Mouse (Mus musculus) ovary, postnatal 10 days (tissue): ENCODE data around the gene Hoga1.

ENCODE experiments used
- DNase-seq: peaks from one replicate; pipeline ENCODE4 v3.0.0; 2022; ENCODE audit warnings: low spot score

The Hoga1 gene

DNA sequence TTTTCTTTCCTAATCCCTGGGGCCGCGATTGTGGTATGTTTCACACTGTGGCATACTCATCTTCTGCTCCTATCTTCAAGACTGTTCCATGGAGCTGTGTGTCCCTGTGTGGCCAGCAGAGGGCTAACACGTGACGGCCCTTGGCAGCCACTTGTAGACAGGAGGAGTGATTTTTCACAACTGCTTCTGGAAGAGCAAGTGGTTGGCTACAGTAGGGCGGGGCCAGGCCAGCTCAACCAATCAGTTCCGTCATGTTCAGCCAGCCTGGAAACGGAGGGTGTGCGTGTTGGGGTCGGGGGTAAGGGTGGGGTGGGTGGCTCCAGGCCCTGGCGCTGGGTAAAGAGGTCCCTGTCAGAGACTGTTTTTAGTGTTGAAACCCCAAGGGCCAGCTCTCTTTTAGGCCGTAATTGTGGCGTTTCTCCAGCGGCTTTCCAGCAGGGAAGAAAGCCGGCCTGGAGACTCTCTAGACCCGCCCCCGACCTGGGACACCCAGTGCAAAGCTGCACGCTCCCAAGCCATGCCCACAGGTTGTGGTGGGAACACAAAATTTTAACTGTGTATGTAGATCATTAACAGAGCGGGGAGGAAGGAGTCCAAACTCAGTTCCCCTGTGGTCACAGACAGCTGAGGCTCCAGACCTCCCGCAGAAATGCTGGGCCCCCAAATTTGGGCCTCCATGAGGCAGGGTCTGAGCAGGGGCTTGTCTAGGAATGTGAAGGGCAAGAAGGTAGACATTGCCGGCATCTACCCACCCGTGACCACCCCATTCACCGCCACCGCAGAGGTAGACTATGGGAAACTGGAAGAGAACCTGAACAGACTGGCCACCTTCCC is at the start of gene Hoga1:
Gene Hoga1 (plus strand): TSS at position 342 of the 834 bp plus-strand sequence.
- DNase-seq = no peak

DNA sequence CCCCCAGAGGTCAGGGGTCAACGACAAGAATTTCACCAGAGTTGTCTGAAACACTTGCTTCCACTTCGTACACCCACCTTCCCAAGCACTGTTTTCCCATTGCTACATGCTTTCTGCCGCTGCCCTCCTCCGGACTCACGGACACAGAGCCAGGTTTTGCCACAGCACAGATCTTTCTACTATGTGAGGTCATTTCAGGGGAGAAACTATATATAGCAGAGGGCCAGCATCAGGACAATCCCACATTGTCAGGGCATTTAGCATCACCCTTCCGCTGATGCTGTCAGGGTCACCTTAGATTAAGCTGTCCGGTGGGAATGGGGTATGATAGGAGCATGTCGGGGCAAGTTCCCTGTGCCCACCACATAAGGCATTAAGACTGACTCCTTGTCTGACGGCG is 48.3 kb upstream of the Hoga1 start:
- no peak for DNase-seq

DNA sequence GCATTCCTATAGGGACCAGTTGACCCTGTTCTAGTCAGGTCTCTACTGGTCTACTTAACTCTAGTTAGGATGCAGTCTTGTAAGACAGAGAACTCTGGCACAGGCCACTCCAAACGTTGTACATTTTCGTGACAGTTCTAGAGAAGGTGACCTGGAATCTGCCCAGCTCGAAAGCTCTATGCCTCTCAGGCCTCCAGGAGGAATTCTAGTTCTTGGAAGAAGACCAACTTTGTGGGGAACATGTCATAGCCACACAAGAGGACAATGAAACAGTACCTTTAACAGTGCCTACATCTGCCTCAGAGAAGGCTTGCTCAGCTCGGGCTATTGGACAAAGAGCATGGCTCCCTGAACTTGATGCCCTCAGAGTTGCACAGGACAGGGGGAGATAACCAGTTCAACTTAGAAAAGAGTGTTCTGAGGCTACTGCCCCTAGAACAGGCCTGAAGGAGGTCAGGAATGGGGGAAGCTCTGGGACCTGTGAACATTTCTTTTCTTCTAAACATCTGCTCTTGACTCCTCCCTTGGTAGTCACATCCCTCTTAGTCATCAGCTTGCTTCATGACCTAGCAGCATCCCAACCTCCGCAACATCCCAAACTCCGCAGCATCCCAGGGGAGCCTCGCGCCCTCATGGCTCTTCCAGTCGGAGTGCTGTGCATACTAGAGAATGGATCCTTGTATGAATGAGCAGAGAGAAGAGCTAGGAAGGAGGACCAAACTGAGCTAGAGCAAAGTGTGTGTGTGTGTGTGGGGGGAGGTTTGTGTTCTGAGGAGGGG is 46.5 kb upstream of the Hoga1 start:
- no peak for DNase-seq

DNA sequence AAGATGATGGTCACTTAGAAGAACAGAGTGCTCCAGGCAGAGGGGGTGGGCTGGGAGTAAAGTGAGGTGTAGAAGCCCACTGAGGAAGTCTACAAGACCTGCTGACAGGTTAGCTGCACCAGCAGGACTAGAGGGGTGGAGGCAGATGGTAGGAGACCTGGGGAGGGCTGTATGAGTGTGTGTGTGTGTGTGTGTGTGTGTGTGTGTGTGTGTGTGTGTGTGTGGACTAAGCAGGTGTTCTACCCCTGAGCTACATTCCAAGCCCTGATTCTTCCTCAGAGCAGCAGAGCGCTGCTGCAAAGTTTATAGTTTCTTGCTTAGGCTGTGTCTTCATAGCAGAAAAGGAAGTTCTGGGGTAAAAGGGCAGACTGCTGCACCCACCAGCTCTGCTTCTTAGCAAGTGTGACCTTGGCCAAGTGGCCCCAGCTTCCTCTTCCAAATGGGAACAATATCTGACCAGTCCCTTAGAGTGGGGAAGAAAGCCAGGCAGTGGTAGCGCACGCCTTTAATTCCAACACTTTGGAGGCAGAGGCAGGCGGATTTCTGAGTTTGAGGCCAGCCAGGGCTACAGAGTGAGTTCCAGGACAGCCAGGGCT is 45.6 kb upstream of the Hoga1 start:
- DNase-seq = no peak

DNA sequence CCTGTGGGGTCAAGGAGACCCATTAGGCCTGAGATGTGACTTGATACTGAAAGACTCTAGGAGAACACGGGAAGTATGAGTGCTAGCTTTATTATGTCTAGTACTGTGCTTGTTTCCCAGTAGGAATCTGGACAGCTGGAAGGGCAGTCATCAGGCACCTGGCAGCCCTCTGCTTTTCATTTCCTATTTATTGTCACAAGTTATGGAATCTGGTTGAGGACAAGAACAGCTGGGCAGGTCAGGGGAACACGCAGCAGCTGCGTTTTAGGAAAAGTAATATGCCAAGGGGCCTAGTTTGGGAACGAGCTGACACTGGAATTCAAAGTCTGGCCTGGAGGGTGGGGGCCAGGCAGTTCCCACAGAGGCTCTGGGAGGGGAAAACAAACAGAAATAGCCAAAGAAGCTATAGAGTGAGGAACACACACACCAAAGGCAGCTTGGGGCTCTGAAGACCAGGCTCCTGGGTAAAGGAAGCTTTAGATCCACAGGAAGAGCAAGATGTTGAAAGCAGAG is 44.9 kb upstream of the Hoga1 start:
- no peak for DNase-seq

DNA sequence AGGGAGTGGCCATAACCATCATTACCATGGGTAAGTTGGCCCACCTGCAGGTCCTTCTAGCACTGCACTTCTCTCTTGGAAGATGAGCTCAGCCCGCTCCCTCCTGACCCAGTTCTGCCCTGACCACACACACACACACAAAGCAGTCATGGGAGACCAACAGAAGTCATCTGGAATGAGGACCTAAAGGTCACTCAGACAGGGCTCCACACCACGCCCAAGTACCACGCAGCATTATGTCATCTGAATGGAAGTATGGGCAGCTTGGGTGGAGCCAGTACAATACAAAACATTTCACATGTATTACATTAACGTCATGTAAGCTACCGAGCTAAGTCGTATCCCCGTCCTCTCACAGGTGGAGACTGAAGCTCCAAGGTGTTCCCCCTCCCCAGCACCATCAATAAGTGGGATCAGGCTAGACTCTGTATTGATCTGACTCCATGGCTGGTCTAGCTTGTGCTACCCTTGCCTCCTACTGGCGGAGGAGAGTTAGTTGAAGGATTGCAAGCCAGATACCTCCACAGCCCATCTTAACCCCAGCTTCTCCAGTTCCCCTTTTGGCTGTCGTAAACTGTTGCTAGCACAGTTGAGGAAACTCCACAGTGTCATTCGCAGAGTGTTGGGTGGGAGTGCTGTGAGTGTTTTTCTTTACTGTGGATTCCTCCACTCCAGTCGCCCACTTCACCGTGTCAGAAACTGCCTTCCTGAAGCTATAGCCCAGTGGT is 44.0 kb upstream of the Hoga1 start:
- DNase-seq = no peak

- DNase-seq = no peak
These were observed 41.2 kb upstream of the Hoga1 start for GRCm38 (mm10) chr19:42004258-42004657.

DNA sequence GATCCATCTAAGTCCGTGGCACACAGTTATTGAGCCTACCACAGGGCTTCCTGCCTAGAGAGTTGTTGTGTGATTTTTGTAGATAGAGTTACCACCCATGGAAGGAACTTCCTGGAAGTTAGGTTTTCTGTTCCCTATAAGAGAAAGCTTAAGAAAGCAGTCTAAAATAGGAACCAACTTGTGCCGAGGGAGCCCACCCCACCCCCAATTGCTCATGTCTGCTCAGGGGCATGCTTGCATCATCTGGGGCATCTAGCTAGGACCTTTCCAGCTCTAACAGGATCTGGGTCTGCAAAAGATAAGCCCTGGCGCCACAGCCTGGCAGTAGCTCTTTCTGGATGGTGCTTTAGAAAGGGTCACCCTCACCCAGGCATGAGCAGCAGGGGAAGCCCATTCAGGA is 39.8 kb upstream of the Hoga1 start:
- no peak for DNase-seq

DNA sequence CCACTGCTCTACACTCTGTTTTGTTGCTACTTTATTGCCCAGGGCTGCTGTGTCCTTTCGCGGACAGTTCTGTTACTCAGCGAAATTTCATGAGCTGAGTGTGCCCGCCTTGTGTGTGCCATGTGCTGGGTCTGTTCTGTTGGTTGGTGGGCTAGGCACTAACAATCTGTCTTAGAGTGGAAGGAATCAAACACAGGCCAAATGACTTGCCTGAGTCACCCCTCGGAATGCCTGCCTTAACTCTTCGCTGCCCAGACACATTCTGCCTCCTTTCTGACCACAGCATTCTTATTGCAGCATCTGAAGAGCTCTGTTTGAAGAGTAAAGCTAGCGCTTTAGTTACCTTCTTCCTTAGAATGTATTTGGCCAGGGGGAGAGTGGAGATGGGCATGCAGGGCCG is 38.8 kb upstream of the Hoga1 start:
- no peak for DNase-seq

DNA sequence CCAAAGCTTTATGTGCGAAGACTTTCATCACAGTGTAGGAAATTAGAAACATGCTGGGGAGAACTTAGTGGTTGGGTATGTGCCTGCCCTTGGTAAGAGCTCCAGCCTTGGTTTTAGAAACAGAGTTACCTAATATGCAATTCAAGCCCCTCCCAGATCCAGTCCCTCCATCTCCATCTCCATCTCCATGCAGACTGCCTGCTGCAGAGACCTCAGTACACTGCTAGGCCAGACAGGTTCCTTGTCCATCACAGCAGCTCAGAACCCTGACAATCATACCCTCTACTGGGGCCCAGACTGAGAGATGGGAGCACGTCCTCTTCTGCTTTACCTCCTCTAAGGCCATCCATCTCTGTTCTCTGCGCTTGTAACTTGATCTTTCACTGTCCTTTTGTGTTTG is 36.8 kb upstream of the Hoga1 start:
- DNase-seq = no peak

GRCm38 (mm10) chr19:42009067-42009466 is 36.3 kb upstream of the Hoga1 start:
- no peak for DNase-seq

- no peak for DNase-seq
These were observed 35.0 kb upstream of the Hoga1 start for GRCm38 (mm10) chr19:42010436-42010835.

DNA sequence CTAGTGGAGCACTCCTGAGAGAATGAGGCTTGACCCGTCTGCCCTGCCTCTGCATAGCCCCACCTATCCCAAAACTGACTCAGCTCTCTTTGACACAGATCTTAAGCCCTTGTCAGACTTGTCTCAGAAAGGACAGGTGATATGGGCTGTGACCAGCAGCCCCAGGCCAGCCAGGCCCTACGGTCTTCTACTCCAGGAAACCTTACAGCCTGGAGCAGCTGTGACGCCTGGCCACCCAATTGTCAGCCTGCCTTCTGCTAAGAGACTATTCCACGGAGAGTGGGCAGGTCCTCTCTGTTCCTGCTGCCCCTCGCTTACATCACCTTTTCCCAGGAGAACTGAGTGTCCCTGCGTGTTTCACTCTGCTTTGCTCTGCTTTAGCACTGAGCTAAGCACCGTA is 34.3 kb upstream of the Hoga1 start:
- no peak for DNase-seq

DNA sequence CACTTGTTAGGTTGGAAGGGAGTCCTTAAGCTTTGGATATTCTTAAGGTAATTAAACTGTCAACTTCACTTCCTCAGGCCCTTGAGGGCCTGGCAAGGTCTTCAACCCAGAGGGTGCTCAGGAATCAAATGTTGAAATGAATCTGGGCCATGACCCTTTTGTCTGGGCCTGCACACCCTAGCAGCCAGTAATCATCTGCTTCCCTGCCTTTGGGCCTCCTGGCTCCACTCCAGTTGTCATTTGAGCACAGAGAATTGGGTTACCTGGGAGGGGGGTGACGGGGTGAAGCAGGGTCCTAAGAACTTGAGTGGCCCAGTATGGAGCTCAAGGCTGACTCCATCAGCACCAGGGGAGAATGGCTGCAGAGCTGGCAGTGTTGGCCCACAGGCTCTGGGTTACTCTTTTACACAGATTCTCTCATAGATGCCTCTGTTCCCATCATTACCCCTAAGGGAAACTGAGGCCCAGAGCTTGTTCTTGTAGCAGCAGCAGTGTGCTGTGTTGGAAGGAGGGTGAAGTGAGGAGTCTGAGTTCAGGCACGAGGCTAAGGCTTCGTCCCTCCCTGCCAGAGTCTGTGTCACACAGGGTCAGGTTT is 31.1 kb upstream of the Hoga1 start:
- DNase-seq = no peak

DNA sequence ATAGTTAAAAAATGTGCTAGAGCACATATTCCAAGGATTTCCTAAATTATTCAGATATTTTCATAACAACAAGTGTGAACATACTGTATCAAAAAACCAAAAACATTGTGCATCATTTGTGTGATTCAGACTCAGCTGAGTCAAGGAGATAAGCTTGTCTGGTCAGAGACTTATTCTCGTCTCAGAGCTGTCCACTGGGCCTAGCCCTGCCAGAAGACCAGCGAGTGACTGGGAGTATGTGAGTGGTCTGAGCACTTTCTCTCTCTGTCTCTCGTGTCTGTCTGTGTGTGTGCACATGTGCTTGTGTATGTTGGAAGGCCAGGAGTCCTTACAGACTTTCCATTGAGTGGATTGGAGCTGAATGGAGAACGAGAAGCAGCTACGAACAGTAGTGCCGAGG is 30.4 kb upstream of the Hoga1 start:
- DNase-seq = no peak

DNA sequence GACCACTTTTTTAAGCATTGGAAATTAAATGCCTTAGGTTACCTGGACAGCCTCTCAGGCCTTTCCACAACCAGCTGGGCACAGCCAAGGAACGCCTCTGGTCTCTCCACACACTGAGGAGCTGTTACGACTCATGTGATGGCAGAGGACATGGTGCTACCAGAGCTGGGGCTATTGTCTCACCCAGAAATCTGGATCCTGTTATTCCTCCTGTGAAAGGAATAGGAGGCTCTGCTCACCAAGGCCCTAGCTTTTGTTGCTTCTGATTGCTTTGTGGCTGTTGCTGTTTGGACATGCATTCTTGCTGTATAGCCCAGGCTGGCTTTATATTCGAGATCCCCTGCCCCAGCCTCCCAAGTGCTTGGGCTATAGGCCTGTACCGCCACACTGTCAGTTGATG is 29.2 kb upstream of the Hoga1 start:
- no peak for DNase-seq

DNA sequence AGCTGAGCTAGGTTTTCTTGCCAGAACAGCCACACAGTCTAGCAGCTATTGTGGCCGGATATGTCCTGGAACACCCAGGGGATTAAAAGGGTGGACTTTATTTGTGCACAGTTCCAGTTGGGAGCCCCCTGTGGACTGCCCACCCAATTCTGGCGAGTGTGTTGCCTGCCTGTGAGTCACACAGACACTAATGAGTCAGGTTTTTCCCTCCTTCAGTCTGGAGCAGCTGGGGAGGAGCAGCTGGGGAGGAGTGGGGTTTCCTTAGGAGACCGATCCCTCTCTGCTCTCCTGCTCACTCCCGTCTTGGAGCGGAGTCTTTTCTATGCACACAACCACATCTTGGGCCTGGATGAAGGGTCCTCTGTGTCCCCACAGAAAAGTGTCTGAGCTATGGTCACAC is 28.6 kb upstream of the Hoga1 start:
- DNase-seq = no peak

DNA sequence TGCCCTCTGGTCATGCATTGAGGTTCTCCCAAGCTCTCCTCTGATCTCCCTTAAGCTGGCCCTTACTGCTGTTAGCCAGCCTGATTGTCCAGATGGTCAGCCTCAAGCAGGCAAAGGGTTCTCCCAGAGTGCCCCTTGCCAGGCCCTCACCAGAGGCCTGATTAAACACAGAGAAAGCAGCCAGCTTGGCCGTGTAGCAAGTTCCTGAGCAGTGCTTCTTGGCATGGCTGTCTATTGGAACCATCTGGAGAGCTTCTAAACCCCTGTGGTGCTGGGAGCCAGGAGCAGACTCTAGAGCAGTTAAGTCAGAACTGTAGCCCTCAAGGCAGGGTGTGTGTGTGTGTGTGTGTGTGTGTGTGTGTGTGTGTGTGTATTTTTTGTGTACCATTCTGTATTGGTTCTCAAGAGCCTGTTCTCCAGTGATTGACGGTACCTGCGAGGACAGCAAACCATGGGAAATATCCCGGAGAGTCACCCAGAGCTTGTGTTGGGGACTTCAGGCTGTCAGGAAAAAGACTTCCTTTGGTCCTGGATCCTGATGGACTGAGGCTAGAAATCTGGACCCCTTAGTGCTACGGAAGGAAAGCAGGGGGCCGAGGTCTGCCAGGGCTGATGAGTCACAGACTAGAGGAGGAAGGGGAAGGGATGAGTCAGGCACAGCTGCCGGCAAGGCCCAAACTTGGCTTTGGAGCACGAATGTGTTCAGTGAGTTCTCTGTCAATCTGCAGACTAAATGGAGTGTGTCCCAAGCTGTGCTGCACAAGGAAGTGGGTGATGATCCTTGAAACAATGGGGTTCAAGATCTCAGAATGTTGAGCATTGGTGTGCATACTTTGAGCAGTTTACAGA is 27.8 kb upstream of the Hoga1 start:
- DNase-seq = no peak

GRCm38 (mm10) chr19:42019011-42019522 is 26.3 kb upstream of the Hoga1 start:
- no peak for DNase-seq

GRCm38 (mm10) chr19:42021681-42022541 is 23.5 kb upstream of the Hoga1 start:
- no peak for DNase-seq
